Mouse (Mus musculus): ENCODE measurements around the gene Dgki.

The Dgki gene

DNA sequence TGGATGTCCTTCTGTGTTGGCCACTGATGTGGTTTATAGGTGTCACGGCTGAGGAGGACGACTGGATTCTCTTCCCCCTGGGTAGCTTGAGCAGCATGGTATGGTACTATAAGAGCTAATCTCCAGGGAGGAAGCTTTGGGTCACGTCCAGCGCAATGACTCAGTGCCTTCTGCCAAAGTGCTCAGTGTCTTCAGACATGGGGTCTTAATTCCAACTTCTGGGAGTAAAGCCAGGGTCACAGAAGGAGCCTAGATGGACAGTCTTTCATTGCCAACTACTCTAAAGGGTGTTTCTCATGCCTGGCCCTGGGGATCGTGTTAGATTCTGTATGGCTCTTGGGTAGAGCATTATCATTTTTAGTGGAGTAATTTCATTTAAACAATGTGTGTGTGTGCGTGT is 231.2 kb downstream of the Dgki start:
- peak; percentile 80 for DNase-seq (ENCODE audit: low read depth, low spot score)

DNA sequence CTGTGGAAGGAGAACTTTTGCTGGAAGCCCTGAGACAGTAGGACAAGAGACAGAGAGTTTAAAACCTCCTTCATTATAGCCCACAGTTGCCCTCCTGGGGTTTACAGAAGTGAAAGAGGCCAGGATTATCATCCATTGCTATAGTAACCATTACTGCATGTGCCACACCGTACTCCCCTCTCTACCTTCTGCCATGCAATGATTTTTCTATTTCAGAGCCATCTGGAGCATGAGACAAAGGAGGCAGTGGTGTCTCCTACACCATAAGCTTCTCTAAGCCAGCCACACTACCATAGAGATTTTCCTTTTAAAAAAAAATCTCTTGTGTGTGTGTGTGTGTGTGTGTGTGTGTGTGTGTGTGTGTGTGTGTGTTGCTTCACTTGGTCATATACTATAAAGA is 232.6 kb downstream of the Dgki start:
- peak; percentile 44 for DNase-seq (ENCODE audit: low read depth, low spot score)

DNA sequence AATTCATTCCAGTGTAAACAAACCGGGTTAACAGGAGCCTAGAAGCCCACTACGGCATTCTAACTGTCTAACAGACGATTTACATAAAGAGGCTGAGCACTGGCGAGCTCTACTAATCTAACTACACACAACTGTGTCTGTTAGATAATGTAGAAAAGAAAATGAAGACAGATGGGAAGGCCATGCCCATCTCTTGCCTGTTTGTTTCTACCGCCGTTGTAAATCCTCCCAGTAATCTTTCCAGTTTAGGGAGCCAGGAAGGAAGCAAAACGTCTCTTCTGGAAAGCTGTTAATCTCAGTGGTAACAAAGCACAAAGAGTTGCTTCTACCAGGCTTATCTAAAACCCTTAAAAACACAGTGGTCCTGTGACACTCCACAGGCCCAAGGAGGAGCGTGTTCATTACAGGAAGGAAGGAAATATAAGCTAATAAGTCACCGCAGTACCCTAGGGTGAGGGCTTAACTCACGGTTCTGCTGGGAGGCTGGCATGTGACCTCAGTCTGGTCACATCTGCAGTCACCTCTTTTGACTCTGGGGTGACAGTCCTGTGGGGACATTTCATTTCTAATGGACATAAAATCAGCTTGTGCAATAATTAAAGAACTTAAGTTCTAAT is 235.7 kb downstream of the Dgki start:
- DNase-seq (ENCODE audit: low read depth, low spot score): no peak

DNA sequence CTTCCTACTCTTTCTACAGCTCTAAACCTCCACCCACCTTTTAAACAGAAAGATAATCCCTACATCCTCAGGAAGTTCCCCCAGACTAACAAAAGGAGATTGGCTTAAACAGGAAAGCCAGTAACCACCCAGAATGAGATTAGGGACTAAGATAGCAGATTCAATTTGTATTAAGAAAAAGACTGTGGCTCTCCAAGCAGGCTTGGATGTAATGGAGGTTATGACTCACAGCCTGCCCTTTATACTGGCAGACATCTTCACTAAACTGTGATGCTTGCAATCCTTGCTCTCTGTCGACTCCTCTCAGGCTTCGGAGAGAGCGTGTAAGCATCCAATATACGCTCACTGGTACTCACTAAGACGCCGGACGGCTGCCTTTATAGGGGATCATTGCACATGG is 236.7 kb downstream of the Dgki start:
- peak; percentile 58 for DNase-seq (ENCODE audit: low read depth, low spot score)

DNA sequence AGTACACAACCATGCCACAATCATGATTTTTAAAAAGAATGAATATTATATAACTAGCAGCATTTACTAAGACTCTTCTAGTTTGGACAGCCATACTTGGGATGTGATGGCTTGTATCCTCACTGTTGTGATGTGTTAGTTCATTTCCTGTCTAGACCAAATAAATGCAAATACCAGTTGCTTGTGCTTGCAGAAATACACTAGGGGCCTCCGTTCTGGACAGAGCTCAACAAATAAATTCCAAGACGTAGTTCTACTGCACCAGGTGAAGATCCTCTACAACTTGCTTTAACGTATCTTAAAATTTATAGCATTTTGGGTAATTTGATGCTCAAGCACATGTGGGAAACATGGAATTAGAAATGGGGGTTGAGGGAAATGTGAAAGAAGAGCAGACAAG is 239.9 kb downstream of the Dgki start:
- no peak for DNase-seq (ENCODE audit: low read depth, low spot score)

DNA sequence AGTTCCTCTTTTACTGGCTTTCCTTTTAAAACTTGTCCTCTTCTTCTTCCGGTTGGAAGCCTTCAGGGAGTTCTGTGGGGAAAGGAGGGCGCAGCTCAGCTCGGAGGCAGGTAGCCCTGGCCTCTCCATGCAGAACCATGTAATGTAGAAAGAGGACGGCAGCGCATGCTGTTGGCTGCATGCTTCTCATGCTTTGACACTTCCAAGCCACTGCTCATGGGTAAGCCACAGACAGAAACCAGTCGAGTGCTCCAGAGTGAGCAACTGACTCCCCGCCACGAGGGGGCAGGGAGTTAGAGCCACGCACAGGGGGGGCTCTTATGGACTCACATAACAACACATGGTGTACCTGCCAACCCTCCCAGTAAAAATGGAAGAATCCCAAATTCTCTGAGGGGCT is 242.0 kb downstream of the Dgki start:
- no peak for DNase-seq (ENCODE audit: low read depth, low spot score)

DNA sequence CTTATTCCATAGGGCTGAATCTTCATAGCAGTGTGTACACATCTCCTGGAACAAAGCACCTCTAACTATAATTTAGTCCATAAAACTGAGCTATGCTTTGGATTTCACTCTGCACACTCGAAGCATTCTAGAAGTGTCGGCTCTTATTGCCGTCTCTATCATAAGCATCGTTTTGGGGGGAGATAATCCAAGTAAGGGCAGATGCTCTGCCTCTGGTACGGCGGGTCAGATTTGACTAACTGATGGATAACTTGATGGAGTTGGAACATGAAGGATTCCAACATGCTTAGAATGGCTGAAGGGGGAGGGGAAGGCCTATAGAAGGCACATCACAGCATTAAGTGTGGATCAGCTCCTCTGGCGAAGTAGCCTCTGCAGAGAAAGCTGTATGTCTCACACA is 242.4 kb downstream of the Dgki start:
- DNase-seq (ENCODE audit: low read depth, low spot score): no peak

DNA sequence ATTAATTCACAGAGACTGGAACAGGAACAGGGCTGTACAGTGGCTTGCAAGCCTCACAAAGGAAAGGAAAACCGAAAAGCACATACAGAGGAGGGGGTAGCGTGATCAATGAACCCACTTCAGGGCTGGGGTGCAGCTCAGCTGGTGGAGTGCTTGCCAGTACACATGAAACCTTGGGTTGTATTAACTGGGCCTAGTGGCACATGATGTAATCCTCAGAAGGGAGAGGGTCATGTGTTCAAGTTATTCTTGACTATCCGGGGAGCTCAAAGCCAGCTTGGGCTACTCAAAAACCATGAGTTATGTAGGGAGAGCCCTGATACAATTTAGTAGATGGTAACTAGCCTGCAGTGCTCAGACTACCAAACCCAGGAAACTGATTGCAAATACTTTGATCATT is 244.3 kb downstream of the Dgki start:
- DNase-seq (ENCODE audit: low read depth, low spot score): no peak

DNA sequence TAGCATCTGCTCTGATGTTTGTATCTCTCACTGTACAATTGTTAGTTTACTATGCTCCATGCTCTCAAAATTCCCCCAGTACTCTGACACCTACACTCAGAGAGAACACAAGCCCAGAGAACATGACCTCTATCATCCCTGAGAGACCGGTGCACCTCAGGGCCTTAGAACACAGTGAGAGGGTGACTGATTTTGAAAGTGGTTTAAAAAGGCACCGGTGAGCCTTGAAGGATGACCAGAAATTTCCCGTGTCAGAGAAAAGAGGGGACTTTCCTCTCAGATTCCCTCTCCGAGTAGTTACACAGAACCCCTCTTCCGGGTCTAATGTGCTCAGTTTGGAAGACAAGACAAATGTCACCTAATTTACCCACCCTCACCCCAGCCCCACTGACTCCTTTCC is 244.9 kb downstream of the Dgki start:
- DNase-seq (ENCODE audit: low read depth, low spot score): no peak

DNA sequence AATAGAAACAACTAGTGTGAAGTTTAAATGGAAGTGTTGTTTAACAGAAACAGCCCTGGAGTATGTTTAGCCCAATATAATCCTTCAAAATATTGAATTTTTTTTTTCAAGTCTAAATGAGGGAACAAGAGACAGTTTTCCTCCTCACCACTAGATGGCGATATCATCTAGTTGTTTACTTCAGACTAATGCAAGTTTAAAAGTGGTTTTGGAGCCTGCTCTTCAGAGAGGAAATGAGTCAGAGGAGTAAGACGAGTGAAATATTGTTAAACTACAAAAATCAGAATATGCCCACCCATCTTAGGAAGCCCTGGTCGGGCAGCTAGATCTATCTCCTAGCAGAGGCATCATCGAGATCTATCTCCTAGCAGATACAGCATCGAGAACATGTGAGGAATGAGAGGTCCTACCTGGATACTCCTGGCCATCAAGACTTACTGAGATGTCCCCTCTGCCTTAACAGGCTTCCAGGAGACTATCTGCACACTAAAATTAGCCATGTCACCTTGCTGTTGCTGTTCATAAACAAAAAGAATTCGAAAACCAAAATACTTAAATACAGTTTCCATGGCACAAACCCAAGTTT is 245.5 kb downstream of the Dgki start:
- peak; percentile 76 for DNase-seq (ENCODE audit: low read depth, low spot score)

DNA sequence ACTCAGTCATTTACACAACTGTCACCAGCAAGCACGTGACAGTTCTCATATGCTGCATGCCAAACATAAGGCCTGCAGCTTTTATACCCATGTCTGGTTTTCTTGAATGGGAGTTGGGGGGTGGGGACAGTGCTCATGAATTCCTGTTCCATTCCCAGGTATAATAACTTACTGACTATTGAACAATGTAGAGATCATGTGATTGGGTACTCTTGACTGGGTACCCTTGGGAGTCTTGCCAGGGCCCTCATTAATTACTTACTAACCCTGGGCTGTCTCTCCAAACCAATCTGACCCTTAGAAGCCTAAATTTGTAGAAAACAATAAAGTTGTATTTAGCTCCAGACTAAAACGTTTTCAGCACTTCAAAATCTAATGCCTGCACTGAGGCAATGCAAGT is 246.6 kb downstream of the Dgki start:
- no peak for DNase-seq (ENCODE audit: low read depth, low spot score)

DNA sequence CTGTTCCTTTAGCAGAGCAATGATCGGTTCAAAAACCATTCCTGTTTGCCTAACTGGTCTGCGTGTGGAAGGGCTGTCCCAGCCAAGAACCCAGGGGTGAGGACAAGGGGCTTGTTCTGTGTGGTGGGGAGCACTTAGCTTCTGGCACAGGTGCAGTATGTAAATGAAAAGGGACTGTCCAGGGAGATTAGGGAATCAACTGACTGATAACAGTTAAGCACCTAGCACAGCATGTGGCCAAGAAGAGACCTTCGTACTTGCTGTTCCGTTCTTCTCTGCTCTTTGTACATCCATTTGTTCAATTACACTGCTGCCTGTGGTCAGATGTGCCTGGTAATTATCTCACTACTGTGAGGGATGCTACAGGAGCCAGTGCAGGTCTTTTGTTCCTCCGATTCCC is 248.3 kb downstream of the Dgki start:
- no peak for DNase-seq (ENCODE audit: low read depth, low spot score)

DNA sequence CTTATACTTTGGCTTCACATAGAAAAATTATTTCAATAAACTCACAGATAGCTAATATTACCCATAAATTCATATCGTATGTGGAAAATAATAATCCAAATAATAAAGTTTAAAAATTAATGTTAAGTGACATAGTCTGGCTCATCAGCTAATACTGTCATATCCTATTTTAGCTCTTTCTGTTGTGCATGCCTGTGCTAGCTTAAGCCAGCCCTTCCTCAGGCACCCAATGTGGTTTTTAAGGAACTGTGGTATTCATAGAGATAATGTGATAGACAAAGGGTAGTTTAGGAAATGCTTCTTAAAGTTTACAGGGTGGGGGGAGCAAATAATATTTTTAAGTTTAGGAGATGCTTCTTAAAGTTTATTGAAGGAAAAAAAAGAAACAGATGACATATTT is 248.8 kb downstream of the Dgki start:
- DNase-seq (ENCODE audit: low read depth, low spot score): no peak

DNA sequence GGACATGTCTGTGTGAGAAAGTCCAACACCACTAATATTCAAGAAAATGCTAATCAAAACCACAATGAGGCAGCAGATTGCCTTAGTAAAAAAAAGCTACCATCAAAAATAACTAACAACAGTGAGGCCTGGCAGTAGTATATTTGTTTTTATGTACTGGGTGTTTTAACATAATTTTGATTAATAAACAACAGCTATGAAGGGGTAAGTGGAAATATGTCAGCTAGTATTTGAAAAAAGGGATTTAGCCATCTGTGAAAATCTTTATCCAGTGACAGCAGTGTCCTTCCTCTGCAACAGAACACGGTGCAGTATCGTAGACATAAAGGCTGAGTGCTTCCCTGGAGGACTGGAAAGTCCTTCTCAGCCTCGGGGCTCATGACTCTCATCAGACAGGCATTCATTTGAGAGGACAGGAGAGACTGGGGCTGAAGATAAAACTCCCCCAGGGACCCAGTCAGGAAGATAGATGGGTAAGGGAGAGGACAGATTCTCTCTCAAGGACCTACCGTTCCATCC is 252.3 kb downstream of the Dgki start:
- DNase-seq (ENCODE audit: low read depth, low spot score): peak; percentile 16

DNA sequence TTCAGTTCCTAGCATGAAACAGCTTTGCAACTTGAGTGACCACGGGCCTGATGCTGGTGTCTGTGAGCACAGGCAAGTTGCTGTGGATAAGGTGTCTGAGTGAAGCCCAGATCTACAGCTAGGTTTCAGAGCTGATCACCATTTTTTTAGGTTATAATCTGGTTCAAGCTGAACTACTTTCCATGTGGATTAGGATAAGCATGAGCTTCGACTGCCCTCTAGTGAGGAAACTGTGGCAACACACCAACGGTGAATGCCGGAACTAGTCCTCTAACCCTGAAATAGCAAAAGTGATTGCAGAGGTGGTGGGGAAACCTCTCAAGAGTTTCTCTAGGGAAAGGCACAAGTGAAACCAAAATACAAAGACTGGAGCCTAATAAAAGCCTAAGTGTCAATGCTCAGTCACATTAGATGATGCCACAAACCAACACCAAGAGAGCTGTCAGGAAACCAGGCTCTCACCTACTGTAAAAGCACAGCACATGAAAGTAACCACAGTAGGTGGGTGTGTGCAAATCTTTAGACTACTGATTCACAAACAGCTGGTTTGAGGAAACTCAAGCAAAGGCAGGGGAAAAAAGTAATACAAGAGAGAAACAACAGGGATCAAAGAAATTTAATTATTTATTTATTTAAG is 253.7 kb downstream of the Dgki start:
- peak; percentile 81 for DNase-seq (ENCODE audit: low read depth, low spot score)

DNA sequence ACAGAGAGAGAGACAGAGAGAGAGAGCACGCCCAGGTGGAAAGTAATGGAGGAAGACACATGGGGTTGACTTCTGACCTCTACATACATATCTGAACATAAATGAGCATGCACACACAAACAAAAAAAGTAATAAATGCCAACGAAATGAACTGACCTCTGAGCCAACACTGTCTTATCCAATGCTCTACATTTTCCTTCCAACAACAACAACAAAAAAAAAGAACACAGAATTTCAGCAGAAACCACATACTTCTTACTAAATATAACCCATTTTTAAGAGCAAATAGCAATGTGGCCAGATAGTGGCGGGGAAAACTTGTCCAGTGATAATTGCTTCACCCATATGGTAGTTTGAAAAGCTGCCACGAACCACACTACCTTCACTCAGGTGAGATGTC is 255.2 kb downstream of the Dgki start:
- DNase-seq (ENCODE audit: low read depth, low spot score): no peak

DNA sequence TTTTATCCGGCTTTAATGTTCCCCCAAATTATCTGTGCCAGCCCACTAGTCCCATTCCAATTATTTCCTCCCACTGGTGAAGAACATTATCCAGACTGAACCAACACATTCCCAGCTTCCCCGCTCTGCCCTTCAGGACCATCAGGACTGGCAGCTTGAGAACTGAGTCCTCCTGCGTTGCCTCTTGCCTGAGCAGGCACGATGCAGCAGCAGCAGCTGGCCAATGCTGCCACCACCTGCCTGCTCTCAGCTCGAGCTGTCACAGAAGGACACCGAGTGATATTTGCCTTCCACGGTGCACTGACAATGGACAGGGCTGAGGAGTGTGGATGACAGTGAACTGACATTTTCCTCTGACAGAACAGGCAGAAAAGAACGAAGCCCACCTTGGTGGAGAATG is 261.5 kb downstream of the Dgki start:
- peak; percentile 86 for DNase-seq (ENCODE audit: low read depth, low spot score)

DNA sequence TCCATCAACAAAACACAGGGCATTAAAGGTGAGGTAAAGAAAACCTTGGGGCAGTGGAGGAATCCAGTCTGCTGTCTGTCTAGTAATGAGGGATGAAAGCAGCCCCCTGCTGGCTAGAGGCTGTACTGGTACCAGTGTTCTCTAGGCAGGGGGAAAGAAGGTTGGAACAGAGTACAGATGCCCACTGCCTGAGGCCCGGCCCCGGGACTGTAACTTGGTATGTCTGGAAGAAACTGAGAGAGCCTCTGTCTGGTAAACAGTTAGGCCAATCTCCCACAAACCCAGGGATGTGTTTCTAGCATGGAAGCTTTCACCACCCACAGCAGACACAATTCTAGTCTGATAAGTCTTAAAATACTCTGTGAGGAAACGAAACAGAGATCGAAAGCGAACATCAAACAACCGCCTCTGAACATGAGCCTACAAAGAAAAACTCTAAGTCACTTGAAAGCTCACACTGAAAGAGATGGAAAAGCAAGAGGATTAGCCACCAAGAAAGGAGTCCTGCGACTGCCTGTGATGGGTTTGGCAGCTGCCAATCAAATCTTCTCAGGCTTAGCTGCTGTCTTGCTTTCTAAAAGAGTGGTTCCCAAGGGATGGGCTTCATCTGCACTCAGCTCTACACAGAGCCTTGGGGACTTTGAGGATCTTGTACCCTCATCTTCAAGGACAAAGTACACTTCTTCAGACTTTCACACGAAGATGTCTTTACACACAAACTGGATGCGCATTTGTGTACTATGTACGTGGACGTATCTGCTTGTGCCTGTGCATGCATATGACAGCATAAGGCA is 262.7 kb downstream of the Dgki start:
- peak; percentile 69 for DNase-seq (ENCODE audit: low read depth, low spot score)

DNA sequence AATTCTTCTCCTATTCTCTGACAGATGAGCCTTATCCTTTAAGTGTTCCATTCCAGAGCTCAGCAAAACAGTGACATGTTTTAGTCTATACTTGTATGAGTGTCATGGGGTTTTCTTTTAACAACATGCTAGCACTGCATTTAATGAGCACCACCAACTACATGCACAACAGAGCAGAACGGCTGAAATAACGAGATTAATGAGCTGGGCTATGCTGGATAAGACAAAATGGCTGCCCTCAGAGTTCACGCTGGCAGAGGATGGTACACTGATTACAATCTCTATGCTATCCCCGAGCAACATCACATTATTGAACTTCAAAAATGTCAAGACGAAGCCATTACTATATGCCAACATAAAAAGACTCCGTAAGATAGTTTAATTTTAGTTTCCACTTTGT is 264.3 kb downstream of the Dgki start:
- no peak for DNase-seq (ENCODE audit: low read depth, low spot score)

DNA sequence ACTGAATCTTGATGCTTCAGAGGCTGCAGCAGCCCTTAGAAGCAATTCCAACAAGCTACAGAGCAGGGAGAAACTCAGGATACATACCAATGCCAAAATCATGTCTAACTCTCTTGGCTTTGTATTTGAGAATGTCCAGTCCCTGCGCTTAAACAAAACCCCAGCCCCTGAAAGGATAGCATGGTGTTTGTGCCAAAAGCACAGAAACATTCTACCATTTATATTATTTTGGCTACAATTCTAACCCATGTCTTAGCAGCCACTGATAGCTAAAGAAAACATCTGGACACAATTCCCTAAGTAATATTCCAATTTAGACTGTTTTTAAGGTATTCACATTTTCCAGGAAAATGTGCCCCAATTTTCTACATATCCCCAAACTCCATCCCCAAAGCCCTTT is 269.0 kb downstream of the Dgki start:
- no peak for DNase-seq (ENCODE audit: low read depth, low spot score)

DNA sequence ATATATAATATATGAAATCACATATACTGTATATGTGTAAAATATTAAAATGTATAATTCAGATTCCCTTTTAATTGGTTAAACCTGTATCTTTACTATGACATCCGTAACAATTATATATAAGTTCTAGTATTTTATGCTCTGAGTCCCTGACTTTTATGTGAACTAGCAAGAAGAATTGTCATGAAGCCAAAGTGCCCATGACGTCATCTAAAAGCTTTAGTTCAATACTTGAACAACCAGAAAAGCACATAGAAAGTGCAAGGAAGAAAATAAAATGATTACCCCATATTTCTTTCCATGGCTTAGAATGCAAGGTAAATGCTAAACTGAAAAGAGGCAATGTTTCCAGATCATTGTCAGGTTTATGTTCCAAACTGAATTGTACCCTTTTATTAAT is 269.6 kb downstream of the Dgki start:
- no peak for DNase-seq (ENCODE audit: low read depth, low spot score)

DNA sequence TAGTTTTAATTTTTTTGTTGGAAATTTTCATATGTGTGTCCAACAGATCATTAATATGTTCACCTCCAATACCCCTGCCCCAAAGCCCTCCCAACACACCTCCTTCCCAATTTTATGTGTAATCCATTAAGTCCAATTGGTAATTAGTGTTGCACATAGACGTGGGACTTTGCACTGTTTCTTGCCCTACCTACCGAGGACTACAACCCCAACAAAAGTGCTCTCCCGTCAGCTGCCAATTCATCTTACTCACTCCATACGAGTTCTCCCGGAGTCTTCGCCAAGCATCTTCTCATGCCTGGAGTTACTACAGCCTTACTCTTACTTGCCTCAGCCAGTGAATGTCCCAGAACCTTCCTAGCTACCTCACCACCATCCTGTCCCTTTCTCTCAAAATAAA is 271.1 kb downstream of the Dgki start:
- no peak for DNase-seq (ENCODE audit: low read depth, low spot score)

DNA sequence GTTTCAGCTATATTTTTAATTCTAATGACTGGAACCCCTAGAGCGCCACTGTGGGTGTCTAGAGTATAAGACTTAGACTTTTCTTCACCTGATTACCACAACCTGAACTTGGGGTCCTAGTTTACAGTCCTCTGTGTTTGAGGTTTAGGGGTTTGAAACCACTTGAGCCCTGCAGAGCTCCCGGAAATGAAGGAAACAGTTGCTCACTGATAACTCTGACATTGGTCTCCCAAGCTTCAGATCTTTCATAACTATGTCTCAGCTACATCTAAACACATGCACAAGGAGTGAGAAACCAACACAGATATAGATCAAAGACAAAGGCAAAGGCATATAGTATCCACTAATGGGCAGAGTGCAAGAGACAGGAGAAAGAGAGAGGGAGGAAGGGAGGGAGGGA is 271.7 kb downstream of the Dgki start:
- no peak for DNase-seq (ENCODE audit: low read depth, low spot score)
